ENCODE assay signal across 20 mouse cellular contexts in the genomic region with DNA sequence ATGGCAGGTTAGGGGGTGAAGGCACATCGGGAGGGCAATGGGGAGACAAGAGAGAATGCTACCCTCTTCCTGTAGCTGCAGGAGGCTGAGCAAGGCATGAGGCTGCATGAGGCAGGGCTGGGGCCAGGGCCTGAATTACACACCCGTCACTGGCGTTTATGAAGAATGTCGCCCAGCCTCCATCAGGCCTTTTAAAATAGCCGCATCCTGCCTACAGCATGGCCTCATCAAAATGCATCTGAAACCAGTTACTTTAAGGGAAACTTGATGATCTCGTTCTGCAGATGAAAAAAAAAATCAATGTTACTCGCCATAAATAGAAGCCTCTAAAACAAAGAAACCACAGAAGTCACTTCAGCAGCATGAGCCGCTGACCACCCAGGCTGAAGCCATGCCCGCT.
A peak's percentile ranks its signal among the peaks of the same experiment; 100 is the strongest.
DNase-seq lines count a peak whose midpoint lies in the region; ATAC-seq and TF ChIP-seq lines count a peak whose summit lies in the region.
"Had no signal": no experiment of that assay in that cellular context is flagged by ENCODE, and none has a peak within 500 bp of the region (broad histone marks: within the 10 kb centered on the region; RNA-seq: fewer than 3 reads in every experiment).

No protein-coding gene starts in this region.

- no peak overlapping the region for H3K9ac ChIP-seq in forebrain, embryonic 16.5 days (replicated peaks; ENCODE audit: low read depth, low read length)
- no peak overlapping the region for H3K9ac ChIP-seq in midbrain, embryonic 14.5 days (replicated peaks; ENCODE audit: low read length)
- H3K9ac ChIP-seq: forebrain, embryonic 15.5 days had no signal

- peaks cover 27% of the 10 kb centered on the region for H3K4me1 ChIP-seq in forebrain, embryonic 10.5 days
- H3K4me1 ChIP-seq in forebrain, embryonic 16.5 days (replicated peaks; ENCODE audit: control insufficient read depth, insufficient read depth, low read length): no peaks in the 10 kb centered on the region; the same call in 1 of the 2 replicates
- peaks cover 26% of the 10 kb centered on the region for H3K4me1 ChIP-seq in midbrain, embryonic 10.5 days
- H3K4me1 ChIP-seq in midbrain, embryonic 14.5 days (ENCODE audit: control insufficient read depth, insufficient read depth, low read length): peaks cover 7% of the 10 kb centered on the region; the same call in 1 of the 2 replicates
- H3K4me1 ChIP-seq in limb, embryonic 10.5 days: peaks cover 39% of the 10 kb centered on the region
- H3K4me1 ChIP-seq in small intestine, adult 2 months (ENCODE audit: control insufficient read depth, insufficient read depth, insufficient read length, low read length): no peaks in the 10 kb centered on the region

- TF ChIP-seq CTCF in small intestine, adult 2 months (IDR thresholded peaks at IDR 0.05; ENCODE audit: extremely low read depth, insufficient read length, insufficient replicate concordance, low read depth, low read length): no peak

- H3K36me3 ChIP-seq in forebrain, embryonic 10.5 days (replicated peaks): peaks cover 4% of the 10 kb centered on the region
- H3K36me3 ChIP-seq in forebrain, embryonic 16.5 days (ENCODE audit: control insufficient read depth, insufficient read depth): no peaks in the 10 kb centered on the region
- no peaks in the 10 kb centered on the region for H3K36me3 ChIP-seq in midbrain, embryonic 10.5 days
- no peaks in the 10 kb centered on the region for H3K36me3 ChIP-seq in midbrain, embryonic 14.5 days (ENCODE audit: control insufficient read depth, insufficient read depth, low read length)
- no peaks in the 10 kb centered on the region for H3K36me3 ChIP-seq in limb, embryonic 10.5 days
- no peaks in the 10 kb centered on the region for H3K36me3 ChIP-seq in small intestine, adult 2 months (ENCODE audit: control insufficient read depth, insufficient read depth, low read length)
- H3K36me3 ChIP-seq: forebrain, embryonic 15.5 days had no signal

- H3K27me3 ChIP-seq in forebrain, embryonic 10.5 days (ENCODE audit: poor library complexity, severe bottlenecking): no peaks in the 10 kb centered on the region
- no peaks in the 10 kb centered on the region for H3K27me3 ChIP-seq in forebrain, embryonic 16.5 days (replicated peaks; ENCODE audit: control insufficient read depth, insufficient read depth, low read length)
- peaks cover 3% of the 10 kb centered on the region; the same call in 1 of the 2 replicates for H3K27me3 ChIP-seq in midbrain, embryonic 10.5 days (ENCODE audit: low read depth, poor library complexity, severe bottlenecking)
- no peaks in the 10 kb centered on the region for H3K27me3 ChIP-seq in midbrain, embryonic 14.5 days (ENCODE audit: control insufficient read depth, insufficient read depth, low read length)
- no peaks in the 10 kb centered on the region for H3K27me3 ChIP-seq in limb, embryonic 10.5 days (ENCODE audit: low read depth, poor library complexity, severe bottlenecking)
- H3K27me3 ChIP-seq in small intestine, adult 2 months (ENCODE audit: control insufficient read depth, insufficient read depth, low read length): no peaks in the 10 kb centered on the region
- H3K27me3 ChIP-seq: forebrain, embryonic 15.5 days had no signal

- 70% methylated on average over 9 of the region's 9 CpGs for WGBS in forebrain, embryonic 10.5 days
- 70% methylated on average over 9 of the region's 9 CpGs for WGBS in forebrain, embryonic 16.5 days
- 81% methylated on average over 9 of the region's 9 CpGs for WGBS in midbrain, embryonic 10.5 days
- WGBS in midbrain, embryonic 14.5 days: 54% methylated on average over 9 of the region's 9 CpGs
- WGBS in limb, embryonic 10.5 days: 61% methylated on average over 9 of the region's 9 CpGs
- WGBS in small intestine, adult 2 months: 44% methylated on average over 9 of the region's 9 CpGs

- no peak for ATAC-seq in forebrain, embryonic 16.5 days
- no peak for ATAC-seq in midbrain, embryonic 14.5 days (ENCODE audit: low FRiP score, low TSS enrichment)
- ATAC-seq: forebrain, embryonic 15.5 days; hindbrain, embryonic 16.5 days had no signal

- peaks cover 11% of the 10 kb centered on the region for H3K9me3 ChIP-seq in forebrain, embryonic 10.5 days
- H3K9me3 ChIP-seq in forebrain, embryonic 16.5 days (ENCODE audit: control insufficient read depth, low read length): peaks cover 4% of the 10 kb centered on the region; the same call in 1 of the 2 replicates
- H3K9me3 ChIP-seq in midbrain, embryonic 10.5 days (replicated peaks): peaks cover 12% of the 10 kb centered on the region; the same call in 1 of the 2 replicates
- no peaks in the 10 kb centered on the region; the same call in 1 of the 2 replicates for H3K9me3 ChIP-seq in midbrain, embryonic 14.5 days (ENCODE audit: control insufficient read depth, low read length)
- H3K9me3 ChIP-seq in limb, embryonic 10.5 days (replicated peaks): peaks cover 3% of the 10 kb centered on the region; the same call in 1 of the 2 replicates
- H3K9me3 ChIP-seq: forebrain, embryonic 15.5 days had no signal

- TF ChIP-seq POLR2A in small intestine, adult 2 months (IDR thresholded peaks at IDR 0.05; ENCODE audit: low read depth, low read length): no peak

- H3K4me3 ChIP-seq in forebrain, embryonic 10.5 days: no peak overlapping the region
- no peak overlapping the region for H3K4me3 ChIP-seq in forebrain, embryonic 16.5 days (replicated peaks; ENCODE audit: low read length)
- H3K4me3 ChIP-seq in midbrain, embryonic 10.5 days: no peak overlapping the region
- no peak overlapping the region for H3K4me3 ChIP-seq in midbrain, embryonic 14.5 days (replicated peaks; ENCODE audit: low read depth, low read length)
- no peak overlapping the region for H3K4me3 ChIP-seq in limb, embryonic 10.5 days
- no peak overlapping the region for H3K4me3 ChIP-seq in small intestine, adult 2 months (ENCODE audit: low read depth, low read length)
- H3K4me3 ChIP-seq: forebrain, embryonic 15.5 days; left cerebral cortex, adult 2 months had no signal

- H3K4me2 ChIP-seq in forebrain, embryonic 16.5 days (ENCODE audit: low read length): no peak overlapping the region
- no peak overlapping the region for H3K4me2 ChIP-seq in midbrain, embryonic 14.5 days (ENCODE audit: low read length)
- H3K4me2 ChIP-seq: forebrain, embryonic 15.5 days had no signal

- peak overlapping the region; percentile 70 for H3K27ac ChIP-seq in forebrain, embryonic 10.5 days
- H3K27ac ChIP-seq in forebrain, embryonic 16.5 days (ENCODE audit: low read length): no peak overlapping the region
- H3K27ac ChIP-seq in midbrain, embryonic 10.5 days (replicated peaks): peak overlapping the region; percentile 68
- H3K27ac ChIP-seq in midbrain, embryonic 14.5 days (replicated peaks; ENCODE audit: low read depth, low read length): no peak overlapping the region
- H3K27ac ChIP-seq in limb, embryonic 10.5 days: peak overlapping the region; percentile 78
- 0 out of 2 replicates have a peak overlapping the region, but pooled peaks have one; percentile 11 for H3K27ac ChIP-seq in small intestine, adult 2 months (ENCODE audit: insufficient read depth, low read depth, low read length)
- H3K27ac ChIP-seq: forebrain, embryonic 15.5 days; left cerebral cortex, adult 2 months had no signal

- DNase-seq in forebrain, embryonic 10.5 days (ENCODE audit: extremely low spot score, low spot score): no peak
- no peak for DNase-seq in midbrain, embryonic 10.5 days (ENCODE audit: low spot score)
- DNase-seq in midbrain, embryonic 14.5 days: no peak
- no peak for DNase-seq in limb, embryonic 10.5 days (ENCODE audit: low spot score)
- no peak for DNase-seq in ovary, postnatal 10 days (ENCODE audit: low spot score)
- DNase-seq in adrenal gland, postnatal 25 days: no peak
- DNase-seq: adrenal gland, adult 8-10 months; cerebellum, adult 2 months; gastrocnemius, postnatal 10 days; heart, adult 18-20 months; heart, postnatal 10 days; kidney, adult 18-20 months; kidney, postnatal 10 days; lung, adult 18-20 months; thymus, adult 2 months had no signal

Comparison
In these comparisons a context has a peak if more than half of its experiments do, and no peak if none do; other contexts are left out.
1. H3K27ac ChIP-seq: peak in forebrain, embryonic 10.5 days (single experiment), midbrain, embryonic 10.5 days (single experiment), limb, embryonic 10.5 days (single experiment) and small intestine, adult 2 months (single experiment); none in forebrain, embryonic 16.5 days (single experiment) and midbrain, embryonic 14.5 days (single experiment).